Mouse (Mus musculus): ENCODE measurements around the gene Ccdc84.

GRCm38 (mm10) chr9:44407752-44408097, 10.6 kb downstream of the Ccdc84 start:
- TF ChIP-seq CTCF (conservative IDR thresholded peaks at IDR 0.05; ENCODE audit: low read length) (no peak), POU5F1 (IDR thresholded peaks at IDR 0.05; ENCODE audit: borderline replicate concordance, low read length) (no peak), NANOG (IDR thresholded peaks at IDR 0.05; ENCODE audit: borderline replicate concordance, low read length) (no peak)
